In genomic region chr17:14398650-14399424, GRCm38 (mm10) we compare ENCODE assay signal across 25 mouse cellular contexts.
DNase-seq lines count a peak whose midpoint lies in the region; ATAC-seq and TF ChIP-seq lines count a peak whose summit lies in the region.
"Had no signal": no experiment of that assay in that cellular context is flagged by ENCODE, and none has a peak within 500 bp of the region (broad histone marks: within the 10 kb centered on the region; RNA-seq: fewer than 3 reads in every experiment).

No protein-coding gene starts in this region.

- H3K4me3 ChIP-seq in midbrain, postnatal 0 days (ENCODE audit: low read depth, low read length): no peak overlapping the region
- H3K4me3 ChIP-seq in midbrain, embryonic 16.5 days (ENCODE audit: low read depth, low read length): no peak overlapping the region
- H3K4me3 ChIP-seq in liver, embryonic 12.5 days: no peak overlapping the region
- H3K4me3 ChIP-seq in liver, postnatal 0 days (ENCODE audit: low read depth, low read length): peak overlapping the region; percentile 22; the same call in 1 of the 2 replicates
- no peak overlapping the region for H3K4me3 ChIP-seq in embryonic facial prominence, embryonic 10.5 days
- no peak overlapping the region for H3K4me3 ChIP-seq in heart, embryonic 11.5 days (ENCODE audit: low read depth, low read length)
- H3K4me3 ChIP-seq: heart, embryonic 12.5 days; hindbrain, embryonic 13.5 days; left cerebral cortex, adult 2 months; limb, embryonic 13.5 days had no signal

- TF ChIP-seq EP300 in liver, postnatal 0 days (IDR thresholded peaks at IDR 0.05; ENCODE audit: low read depth): peak; percentile 38; the same call in 1 of the 2 replicates

- no peaks in the 10 kb centered on the region for H3K36me3 ChIP-seq in midbrain, postnatal 0 days (ENCODE audit: insufficient read depth, low read length)
- no peaks in the 10 kb centered on the region for H3K36me3 ChIP-seq in midbrain, embryonic 16.5 days (ENCODE audit: control insufficient read depth, insufficient read depth, low read length)
- H3K36me3 ChIP-seq in liver, embryonic 12.5 days: no peaks in the 10 kb centered on the region
- no peaks in the 10 kb centered on the region for H3K36me3 ChIP-seq in liver, postnatal 0 days (replicated peaks; ENCODE audit: insufficient read depth, low read length)
- no peaks in the 10 kb centered on the region for H3K36me3 ChIP-seq in embryonic facial prominence, embryonic 10.5 days (replicated peaks)
- no peaks in the 10 kb centered on the region for H3K36me3 ChIP-seq in heart, embryonic 11.5 days (ENCODE audit: control insufficient read depth, insufficient read depth, low read length)
- H3K36me3 ChIP-seq: G1E; heart, embryonic 12.5 days; hindbrain, embryonic 13.5 days had no signal

- H3K4me1 ChIP-seq in midbrain, postnatal 0 days (ENCODE audit: insufficient read depth, low read length): no peaks in the 10 kb centered on the region
- no peaks in the 10 kb centered on the region for H3K4me1 ChIP-seq in midbrain, embryonic 16.5 days (ENCODE audit: control insufficient read depth, insufficient read depth, low read length)
- no peaks in the 10 kb centered on the region for H3K4me1 ChIP-seq in liver, embryonic 12.5 days
- no peaks in the 10 kb centered on the region for H3K4me1 ChIP-seq in liver, postnatal 0 days (ENCODE audit: insufficient read depth)
- H3K4me1 ChIP-seq in embryonic facial prominence, embryonic 10.5 days: peaks cover 17% of the 10 kb centered on the region
- H3K4me1 ChIP-seq in heart, embryonic 11.5 days (ENCODE audit: control insufficient read depth, insufficient read depth, low read length): no peaks in the 10 kb centered on the region

- H3K27ac ChIP-seq in midbrain, postnatal 0 days (ENCODE audit: low read depth, low read length): no peak overlapping the region
- H3K27ac ChIP-seq in midbrain, embryonic 16.5 days (ENCODE audit: low read length): no peak overlapping the region
- no peak overlapping the region for H3K27ac ChIP-seq in liver, embryonic 12.5 days
- peak overlapping the region; percentile 86 for H3K27ac ChIP-seq in liver, postnatal 0 days (ENCODE audit: low read depth)
- no peak overlapping the region for H3K27ac ChIP-seq in embryonic facial prominence, embryonic 10.5 days (replicated peaks)
- no peak overlapping the region for H3K27ac ChIP-seq in heart, embryonic 11.5 days (ENCODE audit: low read depth, low read length)
- H3K27ac ChIP-seq: hindbrain, embryonic 13.5 days; left cerebral cortex, adult 2 months; limb, embryonic 13.5 days had no signal

- ATAC-seq in midbrain, postnatal 0 days (ENCODE audit: low FRiP score): peak; percentile 23; the same call in 1 of the 2 replicates
- ATAC-seq in midbrain, embryonic 16.5 days: no peak
- ATAC-seq in liver, embryonic 12.5 days: 0 out of 2 replicates have a peak, but pooled peaks have one; percentile 51
- ATAC-seq in liver, postnatal 0 days: peak; percentile 96
- ATAC-seq in heart, embryonic 11.5 days (replicated peaks; ENCODE audit: insufficient number of reproducible peaks, low FRiP score, low TSS enrichment): no peak
- ATAC-seq: forebrain, embryonic 14.5 days; intestine, embryonic 16.5 days had no signal

- H3K9me3 ChIP-seq in midbrain, postnatal 0 days (ENCODE audit: low read length): no peaks in the 10 kb centered on the region
- no peaks in the 10 kb centered on the region for H3K9me3 ChIP-seq in midbrain, embryonic 16.5 days (replicated peaks; ENCODE audit: control insufficient read depth, low read length, poor library complexity, severe bottlenecking)
- H3K9me3 ChIP-seq in liver, embryonic 12.5 days (replicated peaks): no peaks in the 10 kb centered on the region
- no peaks in the 10 kb centered on the region; the same call in 1 of the 2 replicates for H3K9me3 ChIP-seq in liver, postnatal 0 days (ENCODE audit: low read length)
- H3K9me3 ChIP-seq in embryonic facial prominence, embryonic 10.5 days: no peaks in the 10 kb centered on the region
- H3K9me3 ChIP-seq in heart, embryonic 11.5 days (replicated peaks; ENCODE audit: control insufficient read depth, low read length): no peaks in the 10 kb centered on the region
- H3K9me3 ChIP-seq: heart, embryonic 12.5 days; hindbrain, embryonic 13.5 days; limb, embryonic 13.5 days had no signal

- H3K9ac ChIP-seq in midbrain, postnatal 0 days (replicated peaks; ENCODE audit: low read length, poor library complexity, severe bottlenecking): no peak overlapping the region
- H3K9ac ChIP-seq in midbrain, embryonic 16.5 days (ENCODE audit: low read depth, low read length): no peak overlapping the region
- no peak overlapping the region for H3K9ac ChIP-seq in liver, embryonic 12.5 days
- H3K9ac ChIP-seq in liver, postnatal 0 days (replicated peaks): 0 out of 2 replicates have a peak overlapping the region, but pooled peaks have one; percentile 21
- no peak overlapping the region for H3K9ac ChIP-seq in heart, embryonic 11.5 days (ENCODE audit: low read depth, low read length)
- H3K9ac ChIP-seq: heart, embryonic 12.5 days; hindbrain, embryonic 13.5 days; limb, embryonic 13.5 days; lung, embryonic 14.5 days had no signal

- peak; percentile 23 for DNase-seq in kidney, adult 11 months
- DNase-seq in kidney, postnatal 4 days: no peak
- no peak for DNase-seq in midbrain, postnatal 0 days (ENCODE audit: low spot score)
- DNase-seq in liver, postnatal 0 days: peak; percentile 57
- DNase-seq in embryonic facial prominence, embryonic 10.5 days (ENCODE audit: low spot score): no peak
- DNase-seq: adrenal gland, adult 8-10 months; cerebellum, adult 8-10 months; cerebellum, postnatal 25 days; gastrocnemius, postnatal 14 days; heart, adult 18-20 months; heart, postnatal 4 days; lung, embryonic 14.5 days; lung, postnatal 14 days; midbrain, embryonic 14.5 days; spleen, adult 18-20 months had no signal

- WGBS in midbrain, postnatal 0 days: 93% methylated on average over 8 of the region's 8 CpGs
- WGBS in midbrain, embryonic 16.5 days: 96% methylated on average over 8 of the region's 8 CpGs
- 67% methylated on average over 8 of the region's 8 CpGs for whole genome bisulfite sequencing in liver, embryonic 12.5 days (ENCODE audit: insufficient replicate concordance)
- whole genome bisulfite sequencing in liver, postnatal 0 days (ENCODE audit: insufficient replicate concordance): 66% methylated on average over 8 of the region's 8 CpGs
- 88% methylated on average over 8 of the region's 8 CpGs for WGBS in embryonic facial prominence, embryonic 10.5 days
- 80% methylated on average over 8 of the region's 8 CpGs for WGBS in heart, embryonic 11.5 days (ENCODE audit: insufficient replicate concordance)

- no peak for TF ChIP-seq CTCF in midbrain, postnatal 0 days (IDR thresholded peaks at IDR 0.05)
- no peak for TF ChIP-seq CTCF in liver, postnatal 0 days (IDR thresholded peaks at IDR 0.05; ENCODE audit: low read depth)

- no peak overlapping the region for H3K4me2 ChIP-seq in midbrain, postnatal 0 days (ENCODE audit: low read depth, low read length, poor library complexity, severe bottlenecking)
- no peak overlapping the region for H3K4me2 ChIP-seq in midbrain, embryonic 16.5 days (ENCODE audit: low read length)
- H3K4me2 ChIP-seq in liver, embryonic 12.5 days: no peak overlapping the region
- H3K4me2 ChIP-seq in liver, postnatal 0 days (ENCODE audit: low read depth, low read length): peak overlapping the region; percentile 55; the same call in 1 of the 2 replicates
- no peak overlapping the region for H3K4me2 ChIP-seq in heart, embryonic 11.5 days
- H3K4me2 ChIP-seq: heart, embryonic 12.5 days; hindbrain, embryonic 13.5 days; limb, embryonic 13.5 days; lung, embryonic 14.5 days had no signal

- H3K27me3 ChIP-seq in midbrain, postnatal 0 days (ENCODE audit: insufficient read depth, low read length): no peaks in the 10 kb centered on the region
- no peaks in the 10 kb centered on the region for H3K27me3 ChIP-seq in midbrain, embryonic 16.5 days (ENCODE audit: control insufficient read depth, insufficient read depth, low read depth, low read length)
- no peaks in the 10 kb centered on the region for H3K27me3 ChIP-seq in liver, embryonic 12.5 days (replicated peaks)
- no peaks in the 10 kb centered on the region for H3K27me3 ChIP-seq in liver, postnatal 0 days (ENCODE audit: insufficient read depth, low read length)
- no peaks in the 10 kb centered on the region for H3K27me3 ChIP-seq in embryonic facial prominence, embryonic 10.5 days (replicated peaks; ENCODE audit: low read depth, poor library complexity, severe bottlenecking)
- H3K27me3 ChIP-seq in heart, embryonic 11.5 days (ENCODE audit: control insufficient read depth, insufficient read depth, low read length): peaks cover 79% of the 10 kb centered on the region
- H3K27me3 ChIP-seq: hindbrain, embryonic 13.5 days; limb, embryonic 13.5 days had no signal

Comparison
In these comparisons a context has a peak if more than half of its experiments do, and no peak if none do; other contexts are left out.
1. DNase-seq: peak in kidney, adult 11 months (single experiment) and liver, postnatal 0 days (single experiment); none in kidney, postnatal 4 days (0 of 2), midbrain, postnatal 0 days (single experiment) and embryonic facial prominence, embryonic 10.5 days (single experiment).
2. ATAC-seq: peak in midbrain, postnatal 0 days (single experiment), liver, embryonic 12.5 days (single experiment) and liver, postnatal 0 days (single experiment); none in midbrain, embryonic 16.5 days (single experiment) and heart, embryonic 11.5 days (single experiment).